Mouse (Mus musculus): ENCODE data around the gene Il12rb1. TPM values are rescaled to one million over a fixed set of nuclear protein-coding genes. Genes with fewer than 3 reads are reported as not detected.

The Il12rb1 gene
- polyA plus RNA-seq, 1 experiment from 2014 or later, result not detected

- H3K36me3 ChIP-seq (ENCODE audit: control insufficient read depth, insufficient read depth, low read length), result peaks cover 2% of the 10 kb centered on the region; the same call in 1 of the 2 replicates
- H3K9ac ChIP-seq (ENCODE audit: low read length), result peak overlapping the region; percentile 75
- 0 out of 2 replicates have a peak overlapping the region, but pooled peaks have one; percentile 60 for H3K4me3 ChIP-seq (ENCODE audit: low read depth, low read length)
- H3K4me2 ChIP-seq (ENCODE audit: low read depth, severe bottlenecking), result peak overlapping the region; percentile 60
- H3K27me3 ChIP-seq (ENCODE audit: control insufficient read depth, insufficient read depth, low read length), result peaks cover 2% of the 10 kb centered on the region; the same call in 1 of the 2 replicates
- 64% methylated on average over 8 of the region's 8 CpGs for WGBS
- no peak for ATAC-seq (ENCODE audit: insufficient number of reproducible peaks, low FRiP score, low TSS enrichment, low read depth)
- DNase-seq (ENCODE audit: low spot score), result no peak
- H3K4me1 ChIP-seq (ENCODE audit: control insufficient read depth, insufficient read depth, low read length), result peaks cover 28% of the 10 kb centered on the region
- H3K9me3 ChIP-seq (ENCODE audit: control insufficient read depth, low read length), result no peaks in the 10 kb centered on the region
- no peak overlapping the region for H3K27ac ChIP-seq (replicated peaks; ENCODE audit: low read depth, low read length)
These were observed 17.4 kb upstream of the Il12rb1 start for GRCm38 (mm10) chr8:70790846-70791245.

DNA sequence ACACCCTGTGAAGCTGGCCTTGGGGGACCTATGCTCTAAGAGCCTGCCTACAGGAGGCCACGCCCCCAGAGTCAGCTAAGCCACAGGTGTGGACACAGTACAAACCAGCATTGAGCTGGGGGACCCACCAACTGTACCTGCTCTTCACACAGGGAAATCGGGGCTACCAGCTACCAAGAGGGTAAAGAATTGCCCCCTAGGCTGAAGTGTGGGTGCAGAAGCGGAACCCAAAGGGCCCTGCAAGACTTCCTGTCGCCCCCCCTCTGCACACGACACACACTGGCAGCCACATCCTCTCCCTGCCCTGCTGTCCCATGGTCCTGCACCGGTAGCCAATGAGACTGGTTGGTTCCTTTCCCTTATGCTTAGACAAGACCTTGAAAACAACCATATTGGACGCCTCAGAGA, 17.0 kb upstream of the Il12rb1 start:
- DNase-seq (ENCODE audit: low spot score) (no peak), ATAC-seq (ENCODE audit: insufficient number of reproducible peaks, low FRiP score, low TSS enrichment, low read depth) (no peak)
- peak overlapping the region; percentile 75 for H3K9ac ChIP-seq (ENCODE audit: low read length)
- H3K4me3 ChIP-seq (ENCODE audit: low read depth, low read length), result peak overlapping the region; percentile 60; the same call in 1 of the 2 replicates
- H3K4me2 ChIP-seq (ENCODE audit: low read depth, severe bottlenecking), result peak overlapping the region; percentile 60
- H3K27ac ChIP-seq (replicated peaks; ENCODE audit: low read depth, low read length), result no peak overlapping the region
- peaks cover 2% of the 10 kb centered on the region; the same call in 1 of the 2 replicates for H3K27me3 ChIP-seq (ENCODE audit: control insufficient read depth, insufficient read depth, low read length)
- no peaks in the 10 kb centered on the region for H3K9me3 ChIP-seq (ENCODE audit: control insufficient read depth, low read length)
- 79% methylated on average over 7 of the region's 7 CpGs for WGBS
- H3K36me3 ChIP-seq (ENCODE audit: control insufficient read depth, insufficient read depth, low read length), result no peaks in the 10 kb centered on the region; the same call in 1 of the 2 replicates
- H3K4me1 ChIP-seq (ENCODE audit: control insufficient read depth, insufficient read depth, low read length), result peaks cover 29% of the 10 kb centered on the region

GRCm38 (mm10) chr8:70791975-70792691, 16.1 kb upstream of the Il12rb1 start:
- ATAC-seq (ENCODE audit: insufficient number of reproducible peaks, low FRiP score, low TSS enrichment, low read depth), result peak; percentile 83
- peaks cover 2% of the 10 kb centered on the region; the same call in 1 of the 2 replicates for H3K27me3 ChIP-seq (ENCODE audit: control insufficient read depth, insufficient read depth, low read length)
- no peaks in the 10 kb centered on the region for H3K9me3 ChIP-seq (ENCODE audit: control insufficient read depth, low read length)
- peak overlapping the region; percentile 60 for H3K4me3 ChIP-seq (ENCODE audit: low read depth, low read length)
- no peaks in the 10 kb centered on the region; the same call in 1 of the 2 replicates for H3K36me3 ChIP-seq (ENCODE audit: control insufficient read depth, insufficient read depth, low read length)
- peak overlapping the region; percentile 75 for H3K9ac ChIP-seq (ENCODE audit: low read length)
- peaks cover 33% of the 10 kb centered on the region for H3K4me1 ChIP-seq (ENCODE audit: control insufficient read depth, insufficient read depth, low read length)
- H3K27ac ChIP-seq (replicated peaks; ENCODE audit: low read depth, low read length), result peak overlapping the region; percentile 91
- WGBS, result 5% methylated on average over 58 of the region's 58 CpGs
- peak; percentile 99 for DNase-seq (ENCODE audit: low spot score)
- H3K4me2 ChIP-seq (ENCODE audit: low read depth, severe bottlenecking), result peak overlapping the region; percentile 60

GRCm38 (mm10) chr8:70792700-70793099, 15.5 kb upstream of the Il12rb1 start:
- no peaks in the 10 kb centered on the region for H3K36me3 ChIP-seq (ENCODE audit: control insufficient read depth, insufficient read depth, low read length)
- peaks cover 35% of the 10 kb centered on the region for H3K4me1 ChIP-seq (ENCODE audit: control insufficient read depth, insufficient read depth, low read length)
- H3K9ac ChIP-seq (ENCODE audit: low read length), result peak overlapping the region; percentile 75
- 1% methylated on average over 20 of the region's 20 CpGs for WGBS
- ATAC-seq (ENCODE audit: insufficient number of reproducible peaks, low FRiP score, low TSS enrichment, low read depth) (peak; percentile 56), DNase-seq (ENCODE audit: low spot score) (peak; percentile 85)
- no peaks in the 10 kb centered on the region for H3K9me3 ChIP-seq (ENCODE audit: control insufficient read depth, low read length)
- peak overlapping the region; percentile 60 for H3K4me3 ChIP-seq (ENCODE audit: low read depth, low read length)
- H3K4me2 ChIP-seq (ENCODE audit: low read depth, severe bottlenecking), result peak overlapping the region; percentile 60
- peaks cover 3% of the 10 kb centered on the region; the same call in 1 of the 2 replicates for H3K27me3 ChIP-seq (ENCODE audit: control insufficient read depth, insufficient read depth, low read length)
- peak overlapping the region; percentile 91 for H3K27ac ChIP-seq (replicated peaks; ENCODE audit: low read depth, low read length)

GRCm38 (mm10) chr8:70794215-70794614, 14.0 kb upstream of the Il12rb1 start:
- DNase-seq (ENCODE audit: low spot score) (no peak), ATAC-seq (ENCODE audit: insufficient number of reproducible peaks, low FRiP score, low TSS enrichment, low read depth) (no peak)
- Histone ChIP-seq H3K27me3 (ENCODE audit: control insufficient read depth, insufficient read depth, low read length) (peaks cover 18% of the 10 kb centered on the region), H3K9ac (ENCODE audit: low read length) (no peak overlapping the region), H3K4me1 (ENCODE audit: control insufficient read depth, insufficient read depth, low read length) (peaks cover 34% of the 10 kb centered on the region), H3K4me3 (ENCODE audit: low read depth, low read length) (no peak overlapping the region), H3K27ac (replicated peaks; ENCODE audit: low read depth, low read length) (no peak overlapping the region), H3K9me3 (ENCODE audit: control insufficient read depth, low read length) (no peaks in the 10 kb centered on the region), H3K36me3 (ENCODE audit: control insufficient read depth, insufficient read depth, low read length) (no peaks in the 10 kb centered on the region), H3K4me2 (ENCODE audit: low read depth, severe bottlenecking) (no peak overlapping the region)
- 94% methylated on average over 2 of the region's 2 CpGs for WGBS

GRCm38 (mm10) chr8:70795370-70795769, 12.9 kb upstream of the Il12rb1 start:
- no peak overlapping the region for H3K27ac ChIP-seq (replicated peaks; ENCODE audit: low read depth, low read length)
- H3K9ac ChIP-seq (ENCODE audit: low read length), result no peak overlapping the region
- ATAC-seq (ENCODE audit: insufficient number of reproducible peaks, low FRiP score, low TSS enrichment, low read depth) (no peak), DNase-seq (ENCODE audit: low spot score) (no peak)
- H3K4me3 ChIP-seq (ENCODE audit: low read depth, low read length), result no peak overlapping the region
- H3K27me3 ChIP-seq (ENCODE audit: control insufficient read depth, insufficient read depth, low read length), result peaks cover 29% of the 10 kb centered on the region
- no peaks in the 10 kb centered on the region for H3K9me3 ChIP-seq (ENCODE audit: control insufficient read depth, low read length)
- 90% methylated on average over 2 of the region's 2 CpGs for WGBS
- no peaks in the 10 kb centered on the region for H3K36me3 ChIP-seq (ENCODE audit: control insufficient read depth, insufficient read depth, low read length)
- H3K4me1 ChIP-seq (ENCODE audit: control insufficient read depth, insufficient read depth, low read length), result peaks cover 34% of the 10 kb centered on the region
- H3K4me2 ChIP-seq (ENCODE audit: low read depth, severe bottlenecking), result no peak overlapping the region

GRCm38 (mm10) chr8:70796403-70797080, 11.7 kb upstream of the Il12rb1 start:
- peaks cover 23% of the 10 kb centered on the region for H3K4me1 ChIP-seq (ENCODE audit: control insufficient read depth, insufficient read depth, low read length)
- peaks cover 34% of the 10 kb centered on the region for H3K27me3 ChIP-seq (ENCODE audit: control insufficient read depth, insufficient read depth, low read length)
- no peak for ATAC-seq (ENCODE audit: insufficient number of reproducible peaks, low FRiP score, low TSS enrichment, low read depth)
- no peaks in the 10 kb centered on the region for H3K9me3 ChIP-seq (ENCODE audit: control insufficient read depth, low read length)
- H3K4me3 ChIP-seq (ENCODE audit: low read depth, low read length), result peak overlapping the region; percentile 52
- H3K36me3 ChIP-seq (ENCODE audit: control insufficient read depth, insufficient read depth, low read length), result no peaks in the 10 kb centered on the region
- H3K9ac ChIP-seq (ENCODE audit: low read length), result peak overlapping the region; percentile 57
- WGBS, result 2% methylated on average over 54 of the region's 54 CpGs
- H3K4me2 ChIP-seq (ENCODE audit: low read depth, severe bottlenecking), result peak overlapping the region; percentile 84
- H3K27ac ChIP-seq (replicated peaks; ENCODE audit: low read depth, low read length), result no peak overlapping the region
- DNase-seq (ENCODE audit: low spot score), result peak; percentile 41
